Mouse (Mus musculus): ENCODE measurements around the gene Dnah8.

DNA sequence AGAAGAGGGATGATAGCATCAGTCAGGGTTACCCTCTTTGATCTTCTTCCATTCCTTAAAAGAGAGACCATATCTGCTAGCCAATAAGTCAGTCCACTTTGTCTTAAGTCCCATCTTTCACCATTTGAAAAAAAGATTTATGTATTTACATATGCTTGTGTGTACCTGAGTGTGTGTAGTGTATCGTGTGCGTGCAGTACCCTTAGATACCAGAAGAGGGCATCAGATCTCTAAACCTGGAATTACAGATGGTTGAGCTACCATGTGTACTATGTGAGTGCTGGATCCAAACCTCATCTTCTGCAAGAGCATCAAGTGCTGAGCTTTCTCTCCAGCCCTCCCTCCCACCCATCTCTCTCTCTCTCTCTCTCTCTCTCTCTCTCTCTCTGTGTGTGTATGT lies 207.0 kb downstream of the Dnah8 start:
- TF ChIP-seq CTCF (conservative IDR thresholded peaks at IDR 0.05; ENCODE audit: low read length) = peak; percentile 97
- no peak for TF ChIP-seq POU5F1 (IDR thresholded peaks at IDR 0.05; ENCODE audit: borderline replicate concordance, low read length)
- no peak for TF ChIP-seq NANOG (IDR thresholded peaks at IDR 0.05; ENCODE audit: borderline replicate concordance, low read length)
